Mouse (Mus musculus) frontal cortex, adult (tissue): ENCODE results near the gene Ano9.

Experiments
- ATAC-seq: cut with Nextera tagmentation; 2 replicates; pipeline ENCODE4 v1.9.2; 2017; ENCODE audit warnings: mild to moderate bottlenecking, moderate library complexity, mixed read lengths; ENCODE audit not compliant: low TSS enrichment

The Ano9 gene

DNA sequence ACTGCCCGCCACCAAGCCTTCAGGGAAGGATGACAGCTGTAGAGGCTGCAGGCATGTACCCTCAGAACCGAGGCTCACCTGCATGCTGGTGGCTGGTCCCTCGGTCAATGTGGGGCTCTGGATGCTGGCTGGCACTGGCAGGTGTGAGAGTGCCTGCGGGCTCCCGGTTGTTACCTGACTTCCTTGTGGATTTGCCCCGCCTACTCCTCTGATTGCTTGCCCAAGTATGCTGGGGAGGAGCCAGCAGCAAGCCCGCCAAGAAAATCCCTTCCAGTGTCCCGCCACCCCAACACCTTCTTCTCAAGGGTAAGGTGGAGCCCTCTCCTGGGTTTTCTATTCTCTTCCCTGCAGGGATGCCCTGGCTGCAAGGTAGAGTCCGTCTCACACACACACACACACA is at the start of gene Ano9:
TSS of gene Ano9 (minus strand) at position 171 of the 400 bp plus-strand sequence.
- ATAC-seq, result no peak

DNA sequence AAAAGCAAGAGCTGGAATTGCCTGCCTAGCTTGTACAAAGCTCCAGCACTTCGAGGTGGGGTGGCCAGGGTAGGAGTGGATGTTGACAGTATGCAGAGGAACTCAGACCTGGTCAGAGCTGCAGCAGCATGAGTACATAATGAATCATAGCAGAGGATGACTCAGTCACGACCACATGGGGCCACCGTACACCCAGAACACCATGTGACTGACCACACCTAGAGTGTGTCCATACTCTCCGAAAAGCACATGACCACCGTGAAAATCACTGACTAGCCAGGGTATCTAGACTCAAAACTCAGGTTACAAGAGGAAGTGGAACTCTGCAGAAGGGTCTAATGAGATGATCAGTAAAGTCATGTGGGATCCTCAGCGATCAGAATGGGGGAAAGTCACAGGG is 47.2 kb upstream of the Ano9 start:
- peak; percentile 39; the same call in 1 of the 2 replicates for ATAC-seq

DNA sequence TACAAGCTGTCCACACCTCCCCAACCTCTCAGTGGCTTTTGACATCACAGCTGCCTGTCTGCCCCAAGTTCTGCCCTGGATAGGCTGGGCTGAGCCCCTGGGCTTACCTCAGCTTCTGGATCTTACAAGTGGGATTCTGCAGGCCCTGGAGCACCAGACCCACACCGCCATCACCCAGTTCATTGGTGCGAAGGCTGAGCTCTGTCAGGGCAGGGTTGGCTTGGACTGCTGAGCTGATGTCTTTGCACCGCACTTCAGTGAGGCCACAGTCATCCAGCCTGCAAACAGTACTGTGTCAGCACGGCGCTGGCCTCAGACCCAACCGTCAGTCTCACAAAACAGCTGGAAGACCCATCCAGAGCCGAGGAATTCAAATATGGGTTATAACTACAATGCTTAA is 46.8 kb upstream of the Ano9 start:
- no peak for ATAC-seq

DNA sequence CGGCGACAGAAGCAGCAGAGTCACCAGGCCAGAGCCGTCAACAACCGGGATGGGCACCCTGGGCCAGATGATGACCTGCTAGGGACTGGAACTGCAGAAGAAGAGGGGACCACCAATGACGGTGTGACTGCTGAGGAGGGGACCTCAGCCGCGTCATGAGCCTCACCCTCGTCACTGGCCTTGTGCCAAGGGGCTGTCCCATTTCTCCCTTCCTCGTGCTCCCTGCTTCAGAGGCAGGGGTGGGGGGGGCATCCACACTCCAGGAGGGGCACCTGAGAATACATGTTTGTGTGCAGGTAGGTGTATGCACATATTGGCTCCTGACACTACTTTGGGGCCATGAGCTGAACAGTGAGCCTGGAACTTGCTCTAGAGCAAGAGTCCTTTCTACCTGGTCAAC is 37.8 kb upstream of the Ano9 start:
- ATAC-seq, result no peak

- ATAC-seq, result no peak
Measured at GRCm38 (mm10) chr7:141148639-141149038, 31.0 kb upstream of the Ano9 start.

- no peak for ATAC-seq
Measured at GRCm38 (mm10) chr7:141147044-141147443, 29.4 kb upstream of the Ano9 start.

DNA sequence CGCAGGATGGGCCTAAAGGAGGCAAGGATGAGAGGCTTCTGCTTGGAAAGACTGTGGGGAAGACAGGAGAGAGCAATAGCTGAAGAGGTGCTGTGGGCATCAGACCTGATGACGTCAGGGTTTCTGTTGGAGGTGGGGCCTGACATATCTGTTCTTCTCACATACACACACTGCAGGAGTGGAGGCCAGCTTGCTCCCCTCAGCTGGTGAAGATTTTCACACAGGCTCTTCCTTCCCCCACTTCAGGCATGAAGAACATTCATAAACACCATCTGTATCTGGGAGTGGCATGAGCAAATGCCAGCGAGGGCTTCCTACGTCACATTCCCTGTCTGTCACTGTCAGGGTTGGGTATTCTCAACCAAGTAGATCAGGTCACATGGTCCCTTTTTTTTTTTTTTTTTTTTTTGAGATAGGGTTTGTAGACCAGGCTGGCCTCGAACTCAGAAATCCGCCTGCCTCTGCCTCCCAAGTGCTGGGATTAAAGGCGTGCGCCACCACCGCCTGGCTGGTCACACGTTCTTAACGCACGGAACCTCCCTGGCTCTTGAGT is 28.5 kb upstream of the Ano9 start:
- peak; percentile 39; the same call in 1 of the 2 replicates for ATAC-seq

- ATAC-seq, result no peak
Measured at GRCm38 (mm10) chr7:141145403-141145802, 27.8 kb upstream of the Ano9 start.

GRCm38 (mm10) chr7:141144650-141145049 is 27.0 kb upstream of the Ano9 start:
- no peak for ATAC-seq

- no peak for ATAC-seq
Measured at GRCm38 (mm10) chr7:141143861-141144260, 26.3 kb upstream of the Ano9 start.

- ATAC-seq, result no peak
Measured at GRCm38 (mm10) chr7:141143112-141143511, 25.5 kb upstream of the Ano9 start.

DNA sequence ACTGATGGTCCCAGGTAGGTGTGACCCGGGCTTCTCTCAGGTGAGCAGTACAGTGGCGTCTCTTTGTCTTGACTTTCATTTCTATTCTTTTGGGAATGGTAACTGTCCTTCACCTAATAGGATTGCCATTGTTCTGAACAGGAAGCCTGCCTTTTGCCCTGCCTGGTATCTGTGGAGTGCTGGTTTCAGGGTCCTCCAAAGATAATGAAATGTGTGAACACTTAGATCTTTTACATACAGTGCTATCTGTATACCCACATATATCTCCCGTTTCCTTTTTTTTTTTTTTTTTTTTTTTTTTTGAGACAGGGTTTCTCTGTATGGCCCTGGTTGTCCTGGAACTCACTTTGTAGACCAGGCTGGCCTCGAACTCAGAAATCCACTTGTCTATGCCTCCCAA is 23.7 kb upstream of the Ano9 start:
- no peak for ATAC-seq

DNA sequence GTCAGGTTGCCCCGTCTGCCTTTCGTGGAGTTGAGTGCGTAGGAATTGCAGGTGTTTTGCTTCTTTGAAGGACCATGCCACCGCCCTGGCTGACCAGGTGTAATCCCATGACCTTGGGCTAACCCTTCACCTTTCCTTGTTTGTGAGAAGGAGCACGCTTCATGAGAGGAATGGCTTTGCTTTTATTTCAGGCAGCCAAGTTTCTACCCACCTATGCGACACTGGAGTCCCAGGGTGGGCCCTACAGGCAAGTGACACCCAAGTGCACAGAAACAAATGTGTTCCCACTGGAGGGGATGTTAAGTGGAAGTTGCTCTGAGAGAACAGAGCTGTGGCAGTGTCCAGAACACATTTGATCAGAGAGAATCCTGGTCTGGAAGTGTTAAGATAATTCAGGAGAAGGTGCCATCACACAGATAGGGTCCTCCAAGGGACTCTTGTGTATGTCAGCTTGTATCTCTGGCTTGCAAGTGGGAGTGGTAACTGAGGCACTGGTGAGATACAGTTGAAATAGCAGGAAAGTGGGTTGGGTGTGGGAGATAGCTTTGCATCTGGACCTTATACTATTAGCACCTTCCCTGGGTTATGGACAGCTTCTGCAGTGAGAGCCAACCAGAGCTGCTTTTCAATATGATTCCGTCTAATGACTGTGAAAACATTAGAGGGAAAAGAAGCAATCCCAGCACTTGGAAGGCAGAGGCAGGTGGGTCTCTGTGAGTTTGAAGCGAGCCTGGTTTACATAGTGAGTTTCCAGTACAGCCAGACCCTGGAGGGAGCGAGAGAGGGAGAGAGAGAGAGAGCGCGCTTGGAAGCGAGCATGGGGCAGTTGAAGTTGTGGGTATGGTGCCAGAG is 14.5 kb upstream of the Ano9 start:
- no peak for ATAC-seq

GRCm38 (mm10) chr7:141131024-141131820 is 13.6 kb upstream of the Ano9 start:
- peak; percentile 99 for ATAC-seq

GRCm38 (mm10) chr7:141123517-141123856 is 5.9 kb upstream of the Ano9 start:
- ATAC-seq, result no peak

DNA sequence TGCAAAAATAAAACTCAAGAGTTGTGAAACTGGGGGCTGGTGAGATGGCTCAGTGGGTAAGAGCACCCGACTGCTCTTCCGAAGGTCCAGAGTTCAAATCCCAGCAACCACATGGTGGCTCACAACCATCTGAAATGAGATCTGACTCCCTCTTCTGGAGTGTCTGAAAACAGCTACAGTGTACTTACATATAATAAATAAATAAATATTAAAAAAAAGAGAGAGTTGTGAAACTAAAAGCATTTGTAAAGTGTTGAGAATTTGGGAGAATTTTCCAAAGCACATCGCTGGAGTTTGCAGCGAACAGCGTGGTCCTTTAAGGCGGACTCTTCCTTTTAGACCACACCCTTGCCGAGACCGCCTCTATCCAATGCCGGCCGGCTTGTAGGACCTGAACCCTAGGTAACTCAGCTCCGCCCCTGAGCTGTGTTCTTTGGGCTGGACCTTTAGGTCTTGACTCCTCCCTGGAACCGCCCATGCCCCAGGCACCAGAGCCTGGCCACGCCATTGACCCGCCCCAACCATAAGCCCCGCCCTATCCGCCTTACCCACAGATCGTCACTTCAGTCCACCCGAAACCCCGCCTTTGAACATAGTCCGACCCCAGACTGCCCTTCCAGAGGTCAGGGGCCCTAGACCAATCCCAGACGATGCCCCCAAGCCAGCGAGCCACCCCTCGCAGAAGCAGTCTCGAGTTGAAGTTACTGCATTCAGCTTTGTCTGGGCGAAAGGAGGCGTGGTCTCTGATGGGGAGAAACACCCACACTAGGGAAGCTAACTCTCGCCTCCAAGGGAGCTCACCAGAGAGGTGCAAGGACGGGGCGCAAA is 5.3 kb upstream of the Ano9 start:
- ATAC-seq, result peak; percentile 99

- no peak for ATAC-seq
Measured at GRCm38 (mm10) chr7:141122245-141122644, 4.6 kb upstream of the Ano9 start, which contains the start of gene Ptdss2. Gene Ptdss2, plus strand, starts transcription at chr7:141122382.

DNA sequence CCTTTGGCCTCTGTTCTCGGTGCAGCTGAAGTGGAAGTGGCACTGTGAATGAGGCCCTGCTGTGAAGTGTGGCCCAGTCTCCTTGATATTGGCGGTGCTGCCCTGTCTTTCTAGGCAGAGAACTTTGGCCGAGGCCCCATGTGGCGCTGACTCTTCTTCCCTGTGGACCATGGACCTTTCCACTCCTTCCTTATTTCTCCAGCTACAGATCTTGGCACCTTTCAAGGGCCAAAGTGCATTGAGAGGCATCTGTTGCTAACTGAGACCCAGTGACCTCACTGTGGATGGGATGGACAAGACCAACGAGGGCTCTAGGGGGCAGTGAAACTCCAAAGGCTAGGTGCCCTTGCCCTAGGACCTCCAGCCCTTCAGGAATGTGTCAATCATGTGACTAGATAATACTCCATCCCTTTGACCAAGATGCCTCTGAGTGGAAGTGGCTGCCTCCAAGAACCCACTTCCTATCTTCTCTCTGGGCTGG is 3.5 kb upstream of the Ano9 start:
- no peak for ATAC-seq

DNA sequence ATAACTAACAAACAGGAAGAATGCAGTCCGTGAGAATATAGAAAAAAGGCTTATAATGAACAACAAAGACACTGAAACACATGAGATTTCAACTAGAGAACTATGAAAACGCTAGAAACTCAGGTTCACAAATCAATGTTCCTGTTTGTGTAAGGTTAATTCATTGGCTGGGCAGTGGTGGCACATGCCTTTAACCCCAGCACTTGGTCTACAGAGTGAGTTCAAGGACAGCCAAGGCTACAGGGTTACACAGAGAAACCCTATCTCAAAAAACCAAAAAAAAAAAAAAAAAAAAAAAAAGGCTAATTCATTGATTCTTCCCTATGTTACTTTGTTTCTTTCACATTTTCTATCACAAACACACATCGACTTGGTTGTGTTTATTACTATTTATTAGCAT is 3.0 kb upstream of the Ano9 start:
- no peak for ATAC-seq

DNA sequence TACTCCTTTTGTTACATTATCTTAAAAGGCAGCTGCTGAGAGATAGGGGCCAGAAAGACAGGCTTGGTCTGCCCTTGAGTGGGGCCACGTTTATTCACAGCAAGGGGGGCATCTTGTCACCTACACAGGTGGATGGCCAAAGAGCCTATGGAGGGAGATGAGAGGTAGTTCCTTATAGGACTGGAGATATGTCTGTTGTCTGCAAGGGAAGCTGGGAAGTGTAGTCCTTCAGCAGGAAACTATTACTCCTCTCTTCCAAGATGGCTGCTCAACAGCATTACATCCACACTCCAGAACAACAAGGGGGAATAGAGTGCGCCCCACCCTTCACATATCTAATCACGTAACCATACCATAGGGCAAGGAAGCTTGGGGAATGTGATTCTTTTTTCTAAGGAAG is 1.9 kb upstream of the Ano9 start:
- no peak for ATAC-seq

DNA sequence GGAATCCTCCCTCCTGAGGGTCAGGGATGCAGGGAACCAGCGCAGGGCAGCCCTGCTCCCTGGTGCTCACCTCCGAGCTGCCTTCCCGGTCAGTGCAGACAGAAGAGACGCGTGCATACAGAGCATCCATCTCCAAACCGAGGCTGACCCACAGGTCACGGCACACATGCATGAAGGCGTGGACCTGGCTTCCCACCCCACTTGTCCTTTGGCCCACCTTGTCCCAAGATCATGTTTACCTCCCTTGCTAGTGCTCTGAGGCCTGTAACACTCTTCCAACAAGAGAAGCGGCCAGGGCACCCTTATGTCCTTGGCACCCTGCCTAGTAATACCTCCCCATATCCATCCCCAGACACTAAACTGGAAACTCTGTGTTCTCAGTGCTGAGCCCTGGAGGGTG is 1.7 kb downstream of the Ano9 start:
- no peak for ATAC-seq

GRCm38 (mm10) chr7:141103161-141103560 is 14.4 kb downstream of the Ano9 start:
- no peak for ATAC-seq
